In genomic region chr1:186506517-186506916, GRCm38 (mm10) we compare ENCODE assay signal across 15 mouse cellular contexts.
DNase-seq lines count a peak whose midpoint lies in the region; ATAC-seq lines count a peak whose summit lies in the region.
"Had no signal": no experiment of that assay in that cellular context is flagged by ENCODE, and none has a peak within 500 bp of the region (broad histone marks: within the 10 kb centered on the region; RNA-seq: fewer than 3 reads in every experiment).

No protein-coding gene starts in this region.

- no peaks in the 10 kb centered on the region for H3K4me1 ChIP-seq in midbrain, embryonic 13.5 days (replicated peaks)
- no peaks in the 10 kb centered on the region for H3K4me1 ChIP-seq in midbrain, embryonic 10.5 days
- peaks cover 25% of the 10 kb centered on the region for H3K4me1 ChIP-seq in embryonic facial prominence, embryonic 13.5 days
- H3K4me1 ChIP-seq in forebrain, embryonic 16.5 days (replicated peaks; ENCODE audit: control insufficient read depth, insufficient read depth, low read length), result peaks cover 12% of the 10 kb centered on the region
- H3K4me1 ChIP-seq: hindbrain, embryonic 13.5 days; liver, embryonic 15.5 days had no signal

- no peak overlapping the region for H3K9ac ChIP-seq in midbrain, embryonic 13.5 days (replicated peaks)
- no peak overlapping the region for H3K9ac ChIP-seq in embryonic facial prominence, embryonic 13.5 days
- no peak overlapping the region for H3K9ac ChIP-seq in forebrain, embryonic 16.5 days (replicated peaks; ENCODE audit: low read depth, low read length)
- H3K9ac ChIP-seq: hindbrain, embryonic 13.5 days; liver, embryonic 15.5 days had no signal

- no peak for DNase-seq in midbrain, embryonic 10.5 days (ENCODE audit: low spot score)
- no peak for DNase-seq in adrenal gland, adult 18-20 months (ENCODE audit: low spot score in 2 of 2)
- DNase-seq in frontal cortex, postnatal 10 days (ENCODE audit: low spot score in 2 of 2), result no peak
- DNase-seq: cerebellum, adult 11-12 months; heart, adult 2 months; kidney, postnatal 10 days; lung, postnatal 14 days had no signal

- no peaks in the 10 kb centered on the region for H3K27me3 ChIP-seq in midbrain, embryonic 13.5 days
- H3K27me3 ChIP-seq in midbrain, embryonic 10.5 days (ENCODE audit: low read depth, poor library complexity, severe bottlenecking), result no peaks in the 10 kb centered on the region
- H3K27me3 ChIP-seq in embryonic facial prominence, embryonic 13.5 days, result no peaks in the 10 kb centered on the region
- no peaks in the 10 kb centered on the region for H3K27me3 ChIP-seq in forebrain, embryonic 16.5 days (replicated peaks; ENCODE audit: control insufficient read depth, insufficient read depth, low read length)
- H3K27me3 ChIP-seq: hindbrain, embryonic 13.5 days; liver, embryonic 15.5 days had no signal

- no peaks in the 10 kb centered on the region for H3K36me3 ChIP-seq in midbrain, embryonic 13.5 days
- H3K36me3 ChIP-seq in midbrain, embryonic 10.5 days, result no peaks in the 10 kb centered on the region
- H3K36me3 ChIP-seq in embryonic facial prominence, embryonic 13.5 days, result no peaks in the 10 kb centered on the region
- H3K36me3 ChIP-seq in forebrain, embryonic 16.5 days (ENCODE audit: control insufficient read depth, insufficient read depth), result no peaks in the 10 kb centered on the region
- H3K36me3 ChIP-seq: hindbrain, embryonic 13.5 days; liver, embryonic 15.5 days had no signal

- H3K9me3 ChIP-seq in midbrain, embryonic 13.5 days, result no peaks in the 10 kb centered on the region
- H3K9me3 ChIP-seq in midbrain, embryonic 10.5 days (replicated peaks), result no peaks in the 10 kb centered on the region
- H3K9me3 ChIP-seq in embryonic facial prominence, embryonic 13.5 days, result no peaks in the 10 kb centered on the region
- H3K9me3 ChIP-seq in forebrain, embryonic 16.5 days (ENCODE audit: control insufficient read depth, low read length), result no peaks in the 10 kb centered on the region
- H3K9me3 ChIP-seq: hindbrain, embryonic 13.5 days; liver, embryonic 15.5 days had no signal

- no peak overlapping the region for H3K4me2 ChIP-seq in midbrain, embryonic 13.5 days (replicated peaks)
- no peak overlapping the region for H3K4me2 ChIP-seq in embryonic facial prominence, embryonic 13.5 days
- H3K4me2 ChIP-seq in forebrain, embryonic 16.5 days (ENCODE audit: low read length), result no peak overlapping the region
- H3K4me2 ChIP-seq: hindbrain, embryonic 13.5 days; liver, embryonic 15.5 days; midbrain, embryonic 11.5 days had no signal

- WGBS in midbrain, embryonic 13.5 days, result 66% methylated on average over 7 of the region's 7 CpGs
- WGBS in midbrain, embryonic 10.5 days, result 88% methylated on average over 7 of the region's 7 CpGs
- WGBS in embryonic facial prominence, embryonic 13.5 days, result 57% methylated on average over 7 of the region's 7 CpGs
- WGBS in forebrain, embryonic 16.5 days, result 16% methylated on average over 7 of the region's 7 CpGs

- no peak overlapping the region for H3K27ac ChIP-seq in midbrain, embryonic 13.5 days
- no peak overlapping the region for H3K27ac ChIP-seq in midbrain, embryonic 10.5 days (replicated peaks)
- H3K27ac ChIP-seq in embryonic facial prominence, embryonic 13.5 days, result 0 out of 2 replicates have a peak overlapping the region, but pooled peaks have one; percentile 17
- H3K27ac ChIP-seq in forebrain, embryonic 16.5 days (ENCODE audit: low read length), result no peak overlapping the region
- H3K27ac ChIP-seq: heart, adult 2 months; hindbrain, embryonic 13.5 days; liver, embryonic 15.5 days had no signal

- ATAC-seq in midbrain, embryonic 13.5 days, result 0 out of 2 replicates have a peak, but pooled peaks have one; percentile 27
- ATAC-seq in embryonic facial prominence, embryonic 13.5 days (ENCODE audit: insufficient number of reproducible peaks, insufficient read depth, low FRiP score, low TSS enrichment, low read depth), result no peak
- peak; percentile 75 for ATAC-seq in forebrain, embryonic 16.5 days
- no peak for ATAC-seq in megakaryocyte progenitor cell, adult 5-6 weeks (replicated peaks; ENCODE audit: poor library complexity)
- ATAC-seq: intestine, postnatal 0 days had no signal

- H3K4me3 ChIP-seq in midbrain, embryonic 13.5 days (replicated peaks), result no peak overlapping the region
- H3K4me3 ChIP-seq in midbrain, embryonic 10.5 days, result no peak overlapping the region
- no peak overlapping the region for H3K4me3 ChIP-seq in embryonic facial prominence, embryonic 13.5 days
- no peak overlapping the region for H3K4me3 ChIP-seq in forebrain, embryonic 16.5 days (replicated peaks; ENCODE audit: low read length)
- H3K4me3 ChIP-seq: heart, adult 2 months; hindbrain, embryonic 13.5 days; liver, embryonic 15.5 days had no signal

Comparison
In these comparisons a context has a peak if more than half of its experiments do, and no peak if none do; other contexts are left out.
1. ATAC-seq: peak in midbrain, embryonic 13.5 days (single experiment) and forebrain, embryonic 16.5 days (single experiment); none in embryonic facial prominence, embryonic 13.5 days (single experiment) and megakaryocyte progenitor cell, adult 5-6 weeks (single experiment).